Mouse (Mus musculus) retina, adult 2 months (tissue): ENCODE measurements at regions not wholly inside any gene's neighbourhood (a gene's known extent, or its start where the extent isn't known, plus 50 kb on each side); places are given as distances from the start of the nearest gene placed in this dataset.

ENCODE experiments used
- DNase-seq: peaks from one replicate; pipeline ENCODE4 v3.0.0-alpha.2; 2012; ENCODE audit warnings: low read depth, low spot score

DNA sequence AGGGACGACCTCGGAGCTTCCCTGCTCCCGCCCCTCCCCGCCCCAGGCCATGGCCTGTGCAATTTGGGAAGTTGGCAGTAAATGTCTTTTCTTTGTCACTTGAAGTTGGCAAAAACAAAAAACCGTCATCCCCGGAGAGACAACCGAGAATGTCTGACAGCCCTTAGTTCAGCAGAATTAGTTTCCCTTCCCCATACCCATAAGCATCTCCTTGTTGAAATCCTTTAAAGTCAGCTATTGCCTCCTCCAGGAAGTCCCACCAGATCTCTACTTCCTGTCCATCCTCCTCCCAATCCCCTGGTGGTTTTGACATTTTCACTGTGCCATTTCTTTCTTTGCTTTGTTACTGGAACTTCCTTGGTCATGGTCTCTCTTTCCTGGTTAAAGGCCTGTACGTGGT lies 54.8 kb downstream of the Foxb1 start:
- no peak for DNase-seq

- no peak for DNase-seq
Measured at GRCm38 (mm10) chr9:69705071-69705470, 55.7 kb downstream of the Foxb1 start.

DNA sequence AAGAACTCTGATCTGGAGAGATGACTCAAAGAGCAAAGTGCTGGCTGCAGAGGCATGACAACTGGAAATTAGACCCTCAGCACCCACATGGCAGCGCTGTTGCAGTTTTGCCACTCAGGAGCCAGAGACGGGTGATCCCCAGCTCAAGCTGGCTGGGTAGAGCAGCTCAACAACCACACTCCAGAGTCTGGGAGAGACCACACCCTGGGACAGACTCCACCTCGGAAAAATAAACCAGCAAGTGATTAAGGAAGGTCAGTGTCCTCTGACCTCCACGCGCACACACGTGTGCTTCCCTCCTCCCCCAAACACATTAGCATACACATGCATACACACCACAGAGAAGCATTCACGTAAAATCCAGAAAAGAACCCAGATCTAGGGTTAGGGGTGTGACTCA lies 57.0 kb downstream of the Foxb1 start:
- DNase-seq, result no peak

GRCm38 (mm10) chr9:69702156-69702928 lies 58.4 kb downstream of the Foxb1 start:
- no peak for DNase-seq

GRCm38 (mm10) chr9:69700696-69701095 lies 60.0 kb downstream of the Foxb1 start:
- DNase-seq, result no peak

- no peak for DNase-seq
Measured at GRCm38 (mm10) chr9:69691756-69692155, 69.0 kb downstream of the Foxb1 start.

- DNase-seq, result no peak
Measured at GRCm38 (mm10) chr9:69687349-69688123, 73.2 kb downstream of the Foxb1 start.

DNA sequence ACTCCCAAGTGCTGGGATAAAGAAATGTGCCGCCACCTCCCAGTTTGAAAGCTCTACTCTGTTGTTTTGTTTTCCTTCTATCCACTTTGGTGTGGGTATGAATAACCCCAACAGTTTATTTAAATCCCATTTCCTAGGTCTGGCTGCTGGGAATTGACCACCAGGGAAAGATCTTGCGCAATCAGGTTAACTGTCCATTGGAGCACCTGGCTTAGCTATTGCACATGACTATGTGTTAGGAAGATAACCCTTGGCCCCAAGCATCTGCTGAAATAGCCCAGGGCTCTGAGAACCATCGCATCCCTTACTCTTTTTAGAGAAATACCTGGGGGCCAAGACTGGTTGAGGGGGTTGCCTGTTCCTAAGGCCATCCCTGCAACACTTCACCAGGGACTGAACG lies 74.0 kb downstream of the Foxb1 start:
- no peak for DNase-seq

- no peak for DNase-seq
Measured at GRCm38 (mm10) chr9:69685630-69686029, 75.1 kb downstream of the Foxb1 start.

- DNase-seq, result no peak
Measured at GRCm38 (mm10) chr9:69681372-69682213, 79.1 kb downstream of the Foxb1 start.

GRCm38 (mm10) chr9:69678634-69679033 lies 82.1 kb downstream of the Foxb1 start:
- no peak for DNase-seq

GRCm38 (mm10) chr9:69673463-69674105 lies 87.2 kb downstream of the Foxb1 start:
- no peak for DNase-seq

DNA sequence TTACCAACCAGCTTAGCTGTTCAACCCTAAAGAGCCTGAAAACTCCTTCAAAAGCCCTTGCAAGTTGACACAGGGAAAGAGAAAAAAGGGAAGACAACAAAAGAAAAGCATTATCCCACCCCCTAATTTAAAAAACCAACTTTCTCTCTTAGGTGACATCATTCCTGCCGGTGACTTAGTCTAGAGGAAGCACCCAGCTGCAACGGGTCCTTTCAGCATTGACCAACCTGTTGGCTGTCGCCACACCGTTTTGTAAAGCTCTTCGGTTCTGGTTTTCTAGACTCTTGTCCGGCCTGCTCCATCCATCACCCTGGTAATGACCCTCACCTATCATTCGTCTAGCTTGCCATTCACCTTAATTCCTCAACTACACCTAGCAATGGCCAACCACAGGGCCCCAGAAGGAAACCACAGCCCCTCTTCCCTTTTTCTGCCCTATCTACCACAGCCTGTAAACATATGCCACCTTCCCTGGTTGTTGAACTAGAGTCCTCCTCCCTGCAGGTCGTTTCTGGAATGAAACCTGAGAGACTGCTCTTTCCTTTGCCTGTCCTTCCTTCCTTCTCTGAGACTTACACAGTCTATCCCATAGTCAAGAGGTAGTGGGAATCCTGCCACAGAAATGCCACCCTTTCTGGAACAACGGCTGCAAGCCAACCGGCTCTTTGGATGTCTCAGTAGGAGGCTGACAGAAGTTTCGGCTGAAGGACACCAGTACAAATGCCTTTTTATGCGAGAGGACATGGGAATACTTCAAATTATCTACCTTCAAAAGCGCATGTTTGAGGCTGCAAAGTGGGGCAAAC lies 87.9 kb downstream of the Foxb1 start:
- no peak for DNase-seq

GRCm38 (mm10) chr9:69671199-69671598 lies 89.5 kb downstream of the Foxb1 start:
- DNase-seq, result no peak

- DNase-seq, result no peak
Measured at GRCm38 (mm10) chr9:69670551-69671044, 90.1 kb downstream of the Foxb1 start.

GRCm38 (mm10) chr9:69669611-69670550 lies 90.9 kb downstream of the Foxb1 start:
- DNase-seq, result no peak

DNA sequence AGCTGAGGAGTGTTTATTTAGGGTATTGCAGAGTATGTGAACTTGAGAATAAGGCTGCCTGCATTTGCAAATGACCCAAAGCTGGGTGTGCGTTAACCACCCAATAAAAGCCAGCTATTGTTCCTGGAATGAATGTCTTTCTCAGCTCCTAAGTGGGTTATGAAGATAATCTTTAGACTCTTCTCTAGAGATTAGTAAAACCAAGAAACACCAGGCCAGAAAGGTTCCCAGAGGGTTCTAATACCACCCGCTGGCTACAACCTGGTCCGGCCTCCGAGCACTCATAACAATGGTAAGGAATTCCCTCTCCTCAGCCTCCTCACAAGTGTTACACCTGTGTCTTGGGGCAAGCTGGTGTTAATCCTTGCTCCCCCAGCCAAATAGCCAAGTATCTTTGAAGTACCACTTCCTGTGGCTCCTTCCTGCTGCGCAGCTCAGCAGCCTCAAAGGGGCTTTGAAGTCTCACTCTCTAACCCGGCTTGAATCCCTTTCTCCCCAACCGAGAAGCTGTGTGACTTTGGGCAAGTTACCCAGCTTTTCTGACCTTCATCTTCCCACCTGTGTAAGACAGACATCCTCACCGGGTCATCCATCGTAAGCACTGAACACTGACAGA lies 92.2 kb downstream of the Foxb1 start:
- no peak for DNase-seq

GRCm38 (mm10) chr9:69667064-69667533 lies 93.6 kb downstream of the Foxb1 start:
- no peak for DNase-seq

DNA sequence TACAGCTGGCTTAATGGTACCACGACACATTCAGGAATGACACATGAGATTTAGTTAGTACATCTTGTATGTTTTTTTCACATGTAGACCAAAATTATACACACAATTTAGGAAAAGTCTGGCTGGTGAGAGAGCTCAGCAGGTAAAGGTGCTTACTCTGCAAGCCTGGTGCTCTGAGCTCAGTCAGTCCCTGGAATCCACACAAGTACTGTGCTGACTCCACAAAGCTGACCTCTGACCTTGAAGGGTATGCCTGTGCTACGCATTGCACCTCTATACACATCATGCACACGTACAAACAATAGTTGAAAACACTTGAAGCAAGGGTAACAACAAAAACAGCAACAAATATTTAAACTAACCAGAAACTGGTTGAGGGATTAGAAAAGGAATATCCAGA lies 96.5 kb downstream of the Foxb1 start:
- DNase-seq, result no peak
